In genomic region chr11:96005403-96006271, GRCm38 (mm10) we compare ENCODE assay signal across 9 mouse cellular contexts. TPM values are rescaled to one million over a fixed set of nuclear protein-coding genes. Genes with fewer than 3 reads are reported as not detected.
DNase-seq lines count a peak whose midpoint lies in the region; ATAC-seq and TF ChIP-seq lines count a peak whose summit lies in the region.
"Had no signal": no experiment of that assay in that cellular context is flagged by ENCODE, and none has a peak within 500 bp of the region (broad histone marks: within the 10 kb centered on the region; RNA-seq: fewer than 3 reads in every experiment).

Gene Igf2bp1, minus strand, starts transcription at chr11:96005940.

- peak within 1 kb of the TSS; percentile 96 for H3K9ac ChIP-seq in embryonic facial prominence, embryonic 14.5 days (ENCODE audit: low read depth, low read length)
- H3K9ac ChIP-seq in hindbrain, embryonic 13.5 days = peak within 1 kb of the TSS; percentile 88
- peak within 1 kb of the TSS; percentile 68 for H3K9ac ChIP-seq in liver, postnatal 0 days (replicated peaks)

- peak within 1 kb of the TSS; percentile 82 for H3K4me2 ChIP-seq in embryonic facial prominence, embryonic 14.5 days (ENCODE audit: low read depth, low read length)
- peak within 1 kb of the TSS; percentile 77 for H3K4me2 ChIP-seq in hindbrain, embryonic 13.5 days
- H3K4me2 ChIP-seq in liver, postnatal 0 days (ENCODE audit: low read depth, low read length) = peak within 1 kb of the TSS; percentile 80

- WGBS in embryonic facial prominence, embryonic 14.5 days = 0% methylated on average over 37 of the region's 74 CpGs
- under 1% methylated on average over 66 of the region's 74 CpGs for WGBS in hindbrain, embryonic 13.5 days
- WGBS in liver, postnatal 0 days (ENCODE audit: insufficient replicate concordance) = under 1% methylated on average over 67 of the region's 74 CpGs

- peaks cover 26% of the 10 kb centered on the region for H3K4me1 ChIP-seq in embryonic facial prominence, embryonic 14.5 days (ENCODE audit: control insufficient read depth, insufficient read depth, low read length)
- H3K4me1 ChIP-seq in hindbrain, embryonic 13.5 days (replicated peaks) = peaks cover 27% of the 10 kb centered on the region
- peaks cover 12% of the 10 kb centered on the region for H3K4me1 ChIP-seq in liver, postnatal 0 days (ENCODE audit: insufficient read depth)

- peak; percentile 31 to 46 for DNase-seq in cerebellum, postnatal 10 days
- no peak for DNase-seq in cerebellum, adult 18-20 months
- DNase-seq in ES-CJ7 (ENCODE audit: low read depth, low spot score) = peak; percentile 78
- DNase-seq in embryonic facial prominence, embryonic 14.5 days (ENCODE audit: low spot score) = peak; percentile 91
- DNase-seq in liver, postnatal 0 days = peak; percentile 51
- peak; percentile 58 for DNase-seq in testis, postnatal 10 days (ENCODE audit: low spot score)
- DNase-seq in ovary, adult 18-20 months (ENCODE audit: low spot score) = no peak

- 0 out of 2 replicates have a peak, but pooled peaks cover 4% of the 10 kb centered on the region for H3K27me3 ChIP-seq in embryonic facial prominence, embryonic 14.5 days (replicated peaks; ENCODE audit: control insufficient read depth, insufficient read depth, low read length)
- H3K27me3 ChIP-seq in hindbrain, embryonic 13.5 days = no peaks in the 10 kb centered on the region
- H3K27me3 ChIP-seq in liver, postnatal 0 days (ENCODE audit: insufficient read depth, low read length) = peaks cover 57% of the 10 kb centered on the region

- peak; percentile 58 for ATAC-seq in embryonic facial prominence, embryonic 14.5 days (ENCODE audit: low read depth)
- ATAC-seq in hindbrain, embryonic 13.5 days (ENCODE audit: low FRiP score) = peak; percentile 62
- ATAC-seq in liver, postnatal 0 days = peak; percentile 53

- no peaks in the 10 kb centered on the region for H3K9me3 ChIP-seq in embryonic facial prominence, embryonic 14.5 days (ENCODE audit: control insufficient read depth, low read length)
- no peaks in the 10 kb centered on the region for H3K9me3 ChIP-seq in hindbrain, embryonic 13.5 days
- H3K9me3 ChIP-seq in liver, postnatal 0 days (ENCODE audit: low read length) = no peaks in the 10 kb centered on the region

- H3K27ac ChIP-seq in embryonic facial prominence, embryonic 14.5 days (replicated peaks; ENCODE audit: low read depth, low read length) = peak within 1 kb of the TSS; percentile 95
- peak within 1 kb of the TSS; percentile 95 for H3K27ac ChIP-seq in hindbrain, embryonic 13.5 days
- peak within 1 kb of the TSS; percentile 45 for H3K27ac ChIP-seq in liver, postnatal 0 days (ENCODE audit: low read depth)

- H3K36me3 ChIP-seq in embryonic facial prominence, embryonic 14.5 days (ENCODE audit: control insufficient read depth, insufficient read depth, low read length) = no peaks in the 10 kb centered on the region
- no peaks in the 10 kb centered on the region for H3K36me3 ChIP-seq in hindbrain, embryonic 13.5 days
- H3K36me3 ChIP-seq in liver, postnatal 0 days (replicated peaks; ENCODE audit: insufficient read depth, low read length) = no peaks in the 10 kb centered on the region

- TF ChIP-seq EP300 in liver, postnatal 0 days (IDR thresholded peaks at IDR 0.05; ENCODE audit: low read depth) = no peak

- peak within 1 kb of the TSS; percentile 88 for H3K4me3 ChIP-seq in embryonic facial prominence, embryonic 14.5 days (ENCODE audit: low read depth, low read length)
- peak within 1 kb of the TSS; percentile 78 for H3K4me3 ChIP-seq in hindbrain, embryonic 13.5 days
- peak within 1 kb of the TSS; percentile 57 for H3K4me3 ChIP-seq in liver, postnatal 0 days (ENCODE audit: low read depth, low read length)

- no peak for TF ChIP-seq CTCF in liver, postnatal 0 days (IDR thresholded peaks at IDR 0.05; ENCODE audit: low read depth)

RNA-seq across cellular contexts. Expression of gene Igf2bp1, which starts in this region (rescaled TPM):
- 19.9 and 31.4 TPM in 2 replicates for polyA plus RNA-seq in embryonic facial prominence, embryonic 14.5 days (2014; fragmentation: Nextera tagmentation; extraction: Ambion mirVana)
- 22.8 and 23.1 TPM in 2 replicates for polyA plus RNA-seq in hindbrain, embryonic 13.5 days (2015; fragmentation: Nextera tagmentation; extraction: Ambion mirVana)
- polyA plus RNA-seq in liver, postnatal 0 days (2015; fragmentation: Nextera tagmentation; extraction: Ambion mirVana) = 1.6 and 2.8 TPM in 2 replicates
- polyA plus RNA-seq: large intestine, adult 2 months had no signal

Comparison
In these comparisons a context has a peak if more than half of its experiments do, and no peak if none do; other contexts are left out.
1. DNase-seq: peak in cerebellum, postnatal 10 days (2 of 2), ES-CJ7 (single experiment), embryonic facial prominence, embryonic 14.5 days (single experiment), liver, postnatal 0 days (single experiment) and testis, postnatal 10 days (single experiment); none in cerebellum, adult 18-20 months (0 of 2) and ovary, adult 18-20 months (single experiment).
2. H3K27ac ChIP-seq: peak in every context shown above with its lines; median percentile 95 in embryonic facial prominence, embryonic 14.5 days; 95 in hindbrain, embryonic 13.5 days; 45 in liver, postnatal 0 days.
3. Peak in every context shown above with its lines, with median percentiles within 50 percentile points of each other: ATAC-seq, H3K4me2 ChIP-seq, H3K4me3 ChIP-seq and H3K9ac ChIP-seq.